Mouse (Mus musculus) small intestine, adult 10 weeks (tissue): ENCODE data around the gene Fam187b. TPM values are rescaled to one million over a fixed set of nuclear protein-coding genes. Genes with fewer than 3 reads are reported as not detected.

Experiments used
- polyA plus RNA-seq: library from polyadenylated mRNA; stranded (reverse); fragments of 350-450 nt; fragmentation: Illumina TruSeq; extraction: RNeasy Lipid Tissue Mini Kit (QIAGEN cat#74804); gene quantifications from one replicate; pipeline ENCODE4 v1.2.3, GENCODE M21; 2014; ENCODE audit warnings: low replicate concordance

Fam187b gene
- 4.1 TPM for polyA plus RNA-seq

DNA sequence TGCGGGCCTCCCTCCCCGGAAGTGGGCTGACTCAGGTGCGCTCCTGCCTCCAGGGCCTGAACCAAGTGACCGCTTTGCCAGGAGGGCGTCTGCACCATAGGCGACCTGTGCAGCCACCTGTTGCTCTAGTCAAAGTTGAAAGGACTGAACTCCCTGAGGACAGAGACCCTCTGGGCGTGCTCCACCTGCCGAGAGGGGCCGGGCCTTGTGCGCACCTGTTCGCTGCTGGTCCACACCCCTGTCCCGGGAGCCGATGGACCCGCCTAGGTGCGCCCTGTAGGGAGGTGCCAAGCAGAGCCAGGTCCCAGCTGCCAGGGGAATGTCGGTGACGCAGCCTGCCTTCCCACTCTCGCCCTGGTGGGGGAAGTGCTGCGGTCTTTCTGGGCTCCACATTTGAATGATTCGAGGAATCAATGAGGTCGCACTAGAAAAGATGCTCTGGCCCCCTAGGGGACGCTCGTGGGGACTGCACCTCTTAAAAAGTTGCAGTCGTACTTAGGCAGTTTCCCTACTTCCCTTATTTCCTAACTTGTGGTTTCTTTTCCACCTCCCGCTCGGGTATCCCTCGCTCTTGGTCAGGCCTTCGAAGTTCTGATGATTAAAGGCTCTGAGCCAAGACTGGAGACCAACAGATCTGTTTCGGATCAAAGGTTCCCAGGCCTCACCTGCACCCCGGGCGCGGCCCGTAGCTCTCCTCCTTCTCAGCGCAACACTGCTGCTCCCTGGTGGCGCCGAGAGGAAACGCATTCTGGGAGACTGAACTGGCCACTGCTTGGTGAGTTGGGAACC is at the start of gene Fam187b:
Gene Fam187b (plus strand): TSS at position 290 of the 789 bp plus-strand sequence.

DNA sequence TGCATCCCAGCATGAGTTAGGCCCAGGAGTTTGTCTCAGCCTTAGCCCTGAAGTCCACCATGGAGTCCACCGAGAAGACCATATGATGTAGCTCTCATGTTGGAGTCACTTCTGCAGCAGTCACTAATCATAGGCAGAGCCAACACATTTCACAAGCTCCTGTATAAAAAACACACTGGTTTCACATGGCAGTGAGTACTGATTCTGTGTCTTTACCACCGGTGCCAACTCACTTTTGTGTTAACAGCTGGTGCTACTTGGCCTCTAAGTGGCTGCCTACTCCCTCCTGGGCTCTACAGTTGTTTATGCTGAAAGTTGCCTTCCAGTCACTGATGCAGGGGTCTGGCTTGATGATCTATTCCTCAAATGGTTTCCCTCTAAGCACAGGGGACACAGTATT is 49.0 kb upstream of the Fam187b start, which contains the start of gene Hamp2:
Gene Hamp2 (minus strand): TSS at position 101 of the 400 bp plus-strand sequence.

DNA sequence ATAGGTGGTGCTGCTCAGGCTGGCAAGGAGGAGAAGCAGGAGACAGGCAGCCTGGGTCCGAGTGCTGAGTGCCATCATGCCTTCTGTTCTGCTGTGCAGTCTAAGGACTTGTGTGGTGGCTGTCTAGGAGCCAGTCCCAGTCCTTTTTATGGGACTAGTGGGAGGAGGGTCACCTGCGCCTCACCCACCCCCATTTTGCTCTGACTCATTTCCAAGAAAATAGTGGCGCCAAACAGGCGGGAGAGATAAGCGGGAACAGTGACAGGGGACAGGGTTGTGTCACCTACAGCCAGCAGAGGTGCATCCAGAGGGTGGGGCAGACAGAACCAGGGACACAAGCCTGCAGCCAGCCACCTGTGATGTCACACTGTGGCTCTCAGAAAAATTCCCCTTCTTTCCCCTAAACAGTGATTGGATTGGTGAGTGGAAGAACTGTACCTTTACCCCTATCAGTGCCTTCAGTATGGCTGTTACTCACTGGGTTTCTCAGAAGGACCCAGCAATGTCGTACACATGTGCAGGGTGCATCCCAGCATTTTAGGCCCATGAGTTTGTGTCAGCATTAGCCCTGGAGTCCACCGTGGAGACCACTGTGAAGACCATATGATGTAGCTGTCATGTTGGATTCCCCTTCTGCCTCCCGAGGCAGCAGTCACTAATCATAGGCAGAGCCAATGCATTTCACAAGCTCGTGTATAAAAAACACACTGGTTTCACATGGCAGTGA is 29.5 kb upstream of the Fam187b start, which contains the start of gene Hamp:
Gene Hamp (minus strand): TSS at position 124 of the 727 bp plus-strand sequence.

DNA sequence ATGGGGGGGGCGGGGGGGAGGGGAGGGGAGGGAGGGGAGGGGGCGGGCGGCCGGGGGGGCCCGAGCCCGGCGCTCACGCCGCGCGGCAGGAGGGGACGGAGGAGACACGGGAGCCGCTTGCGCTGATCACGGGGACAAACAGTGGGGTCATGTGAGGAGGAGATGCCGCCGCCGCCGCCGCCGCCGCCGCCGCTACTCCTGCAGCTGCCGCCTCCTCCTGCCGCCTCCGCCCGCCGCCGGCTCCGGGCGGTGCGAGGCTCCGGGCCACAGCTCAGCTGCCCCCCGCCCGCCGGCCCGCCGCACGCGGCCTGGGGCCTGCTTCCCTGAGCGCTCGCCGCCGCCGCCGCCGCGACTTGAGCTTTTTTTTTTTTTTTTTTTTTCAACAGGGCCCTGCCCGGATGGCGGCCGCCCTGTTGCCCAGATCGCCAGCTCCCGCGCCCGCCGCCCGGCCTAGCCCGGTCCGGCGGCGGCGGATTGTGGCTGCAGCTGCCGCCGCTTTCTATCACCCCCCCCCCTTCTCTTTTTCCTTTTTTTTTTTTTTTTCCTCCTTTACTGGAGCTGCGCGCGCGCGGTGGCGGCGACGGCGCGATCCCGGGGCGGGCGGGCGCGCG is 16.7 kb upstream of the Fam187b start, which contains the start of gene Usf2:
Gene Usf2 (minus strand): TSS at position 48 of the 611 bp plus-strand sequence.

DNA sequence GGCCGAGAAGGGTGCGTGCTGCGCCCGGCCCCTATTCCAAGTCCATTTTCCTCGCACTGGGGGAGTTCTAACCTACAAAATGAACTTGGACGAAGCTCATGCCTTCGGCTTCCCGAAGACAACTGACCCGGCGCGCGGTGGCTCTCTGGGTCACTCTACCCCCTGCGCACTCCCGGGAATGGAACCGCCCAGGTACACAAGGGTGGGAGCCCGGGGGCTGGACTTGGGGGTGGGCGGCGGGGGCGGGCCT is 414 bp upstream of the Fam187b start, which contains the start of gene Lsr:
Gene Lsr (minus strand): TSS at position 214 of the 250 bp plus-strand sequence.

Other genes starting within 250 kb of the Fam187b start
- gene Tmem147, start 244.2 kb upstream of the Fam187b start, polyA plus RNA-seq, result 4.8 TPM
- not detected for gene Gapdhs, start 230.1 kb upstream of the Fam187b start, polyA plus RNA-seq
- 0.15 TPM for gene Sbsn, start 222.3 kb upstream of the Fam187b start, polyA plus RNA-seq
- gene Dmkn, start 210.0 kb upstream of the Fam187b start, polyA plus RNA-seq, result not detected
- gene Krtdap, start 185.9 kb upstream of the Fam187b start, polyA plus RNA-seq, result not detected
- 1.7 TPM for gene Ffar2, start 150.0 kb upstream of the Fam187b start, polyA plus RNA-seq
- gene Ffar3, start 117.6 kb upstream of the Fam187b start, polyA plus RNA-seq, result not detected
- 0.85 TPM for gene Ffar1, start 112.2 kb upstream of the Fam187b start, polyA plus RNA-seq
- gene Cd22, start 93.4 kb upstream of the Fam187b start, polyA plus RNA-seq, result 3.0 TPM
- not detected for gene Mag, start 58.9 kb upstream of the Fam187b start, polyA plus RNA-seq
- 2.0 TPM for gene Hamp2, start 49.1 kb upstream of the Fam187b start, polyA plus RNA-seq
- not detected for gene Hamp, start 29.8 kb upstream of the Fam187b start, polyA plus RNA-seq
- gene Usf2, start 17.0 kb upstream of the Fam187b start, polyA plus RNA-seq, result 52.9 TPM
- 4.8 TPM for gene Lsr, start 326 bp upstream of the Fam187b start, polyA plus RNA-seq
- gene Fxyd5, start 68.7 kb downstream of the Fam187b start, polyA plus RNA-seq, result 0.93 TPM
- not detected for gene Fxyd7, start 77.7 kb downstream of the Fam187b start, polyA plus RNA-seq
- gene Fxyd1, start 83.4 kb downstream of the Fam187b start, polyA plus RNA-seq, result 1.4 TPM
- gene Lgi4, start 85.6 kb downstream of the Fam187b start, polyA plus RNA-seq, result 0.11 TPM
- 7.4 TPM for gene Fxyd3, start 102.9 kb downstream of the Fam187b start, polyA plus RNA-seq
- gene Hpn, start 141.5 kb downstream of the Fam187b start, polyA plus RNA-seq, result not detected
- gene Scn1b, start 153.2 kb downstream of the Fam187b start, polyA plus RNA-seq, result not detected
- 3.9 TPM for gene Gramd1a, start 182.1 kb downstream of the Fam187b start, polyA plus RNA-seq